Mouse (Mus musculus): ENCODE measurements at regions not wholly inside any gene's neighbourhood (a gene's known extent, or its start where the extent isn't known, plus 50 kb on each side); places are given as distances from the start of the nearest gene placed in this dataset.

DNA sequence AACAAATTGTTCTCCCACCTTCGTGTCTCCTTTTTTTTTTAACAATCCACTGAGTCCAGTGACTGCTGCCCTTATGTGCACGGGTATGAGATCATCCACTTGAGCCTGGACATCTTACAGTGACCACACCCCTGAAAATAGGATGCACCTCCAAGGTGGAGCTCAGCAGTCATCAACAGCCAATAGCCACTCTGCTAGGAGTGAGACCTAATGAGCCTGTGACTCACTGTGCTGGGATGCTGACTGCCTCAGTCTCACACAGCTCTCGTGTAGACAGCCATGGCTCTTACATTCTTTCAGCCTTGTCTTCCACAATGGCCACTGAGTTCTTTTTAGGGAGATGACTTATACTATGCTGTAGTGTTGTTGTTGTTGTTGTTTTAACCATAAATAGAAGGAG lies 133.7 kb upstream of the Zfp462 start:
- Histone ChIP-seq H3K36me3 (ENCODE audit: control insufficient read depth, insufficient read depth) (no peaks in the 10 kb centered on the region), H3K27me3 (ENCODE audit: control insufficient read depth, insufficient read depth, insufficient read length) (no peaks in the 10 kb centered on the region), H3K79me2 (ENCODE audit: control insufficient read depth, insufficient read depth) (no peaks in the 10 kb centered on the region), H3K4me2 (ENCODE audit: low read depth) (no peak overlapping the region), H3K4me3 (no peak overlapping the region), H3ac (ENCODE audit: control insufficient read depth, insufficient read length) (no peak overlapping the region)
- no peak for TF ChIP-seq REST (IDR thresholded peaks at IDR 0.05; ENCODE audit: insufficient read depth, insufficient read length)
- no peak for TF ChIP-seq SRF (IDR thresholded peaks at IDR 0.05; ENCODE audit: control insufficient read depth, insufficient read length, low read depth)
- TF ChIP-seq USF1 (IDR thresholded peaks at IDR 0.05; ENCODE audit: low read depth): no peak
- no peak for TF ChIP-seq POLR2A (IDR thresholded peaks at IDR 0.05; ENCODE audit: insufficient read length, low read depth)
- no peak for TF ChIP-seq TCF3 (IDR thresholded peaks at IDR 0.05; ENCODE audit: insufficient read length, low read depth)
- no peak for TF ChIP-seq MYOD1 (IDR thresholded peaks at IDR 0.05; ENCODE audit: control insufficient read depth in 1 of 3, insufficient read length in 2 of 3, low read depth in 2 of 3)
- TF ChIP-seq CEBPB (IDR thresholded peaks at IDR 0.05; ENCODE audit: insufficient read depth, poor library complexity, severe bottlenecking): no peak
- no peak for TF ChIP-seq MAX (IDR thresholded peaks at IDR 0.05; ENCODE audit: low read depth)

DNA sequence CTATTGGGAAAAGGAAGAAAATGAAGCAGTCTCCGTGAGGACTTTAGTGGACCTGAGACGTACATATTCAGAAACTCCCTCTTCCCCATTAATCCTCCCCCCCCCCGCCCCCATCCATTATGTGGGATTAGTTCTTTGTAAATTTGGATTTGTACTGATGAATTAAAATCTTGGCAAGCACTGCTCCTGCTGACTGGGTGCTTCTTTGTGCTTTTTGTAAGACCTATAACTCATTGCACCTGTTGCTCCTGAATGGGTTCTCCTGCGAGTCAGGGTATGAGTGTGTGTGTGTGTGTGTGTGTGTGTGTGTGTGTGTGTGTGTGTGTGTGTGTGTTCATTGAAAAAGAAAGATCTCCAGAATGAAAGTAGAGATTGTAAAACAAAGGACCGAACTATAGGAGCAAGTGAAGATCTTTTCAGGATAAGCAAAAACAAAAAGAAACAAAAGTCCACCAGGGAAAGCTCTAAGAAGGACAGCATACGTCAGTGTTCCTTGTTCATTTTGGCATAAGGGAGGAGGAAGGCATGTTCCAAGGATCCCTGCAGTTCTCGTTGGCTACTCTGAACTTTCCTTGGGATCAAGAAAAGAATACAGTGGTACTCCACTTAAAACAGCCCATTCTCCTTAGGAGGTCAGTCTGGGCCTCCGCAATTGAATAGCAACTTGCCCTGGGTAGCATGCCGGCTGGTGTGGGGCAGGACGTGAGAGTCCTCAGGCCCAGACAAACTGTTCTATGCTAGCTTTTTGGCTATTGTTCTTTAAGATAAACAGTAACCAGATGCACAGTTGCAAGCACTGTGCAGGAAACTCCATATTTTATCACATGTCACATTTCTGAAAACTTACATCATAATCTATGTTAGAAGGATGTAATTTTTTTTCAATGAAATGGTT lies 131.9 kb upstream of the Zfp462 start:
- Histone ChIP-seq H3K4me3 (no peak overlapping the region), H3K36me3 (ENCODE audit: control insufficient read depth, insufficient read depth) (no peaks in the 10 kb centered on the region), H3K4me2 (ENCODE audit: low read depth) (no peak overlapping the region), H3K79me2 (ENCODE audit: control insufficient read depth, insufficient read depth) (no peaks in the 10 kb centered on the region), H3K27me3 (ENCODE audit: control insufficient read depth, insufficient read depth, insufficient read length) (no peaks in the 10 kb centered on the region), H3ac (ENCODE audit: control insufficient read depth, insufficient read length) (no peak overlapping the region)
- TF ChIP-seq REST (IDR thresholded peaks at IDR 0.05; ENCODE audit: insufficient read depth, insufficient read length) (no peak), TCF12 (IDR thresholded peaks at IDR 0.05; ENCODE audit: insufficient read depth, poor library complexity, severe bottlenecking) (no peak), CEBPB (IDR thresholded peaks at IDR 0.05; ENCODE audit: insufficient read depth, poor library complexity, severe bottlenecking) (no peak), SRF (IDR thresholded peaks at IDR 0.05; ENCODE audit: control insufficient read depth, insufficient read length, low read depth) (no peak), POLR2A (IDR thresholded peaks at IDR 0.05; ENCODE audit: insufficient read length, low read depth) (no peak)

DNA sequence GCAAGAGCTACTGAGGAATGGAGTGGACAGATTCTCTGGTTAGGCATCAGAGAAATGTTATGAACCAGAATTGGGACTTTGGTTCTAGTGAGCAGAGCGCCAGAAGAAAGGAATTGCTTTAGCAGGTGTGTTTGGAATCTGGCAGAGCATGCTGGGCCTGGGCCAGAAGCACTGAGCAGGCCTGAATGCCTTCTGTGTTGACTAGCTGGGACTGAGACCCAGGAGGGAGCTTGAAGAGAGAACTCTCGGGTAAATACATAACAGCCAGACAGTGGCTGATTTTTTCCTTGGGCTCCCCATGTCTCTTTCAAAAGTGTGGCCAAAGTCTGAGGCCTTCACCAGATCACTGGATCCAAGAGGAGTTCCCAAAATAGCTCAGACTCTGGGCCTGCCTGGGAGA lies 107.5 kb upstream of the Zfp462 start:
- no peak for TF ChIP-seq E2F4 (IDR thresholded peaks at IDR 0.05; ENCODE audit: insufficient read depth)
- TF ChIP-seq POLR2A (IDR thresholded peaks at IDR 0.05; ENCODE audit: insufficient read length, low read depth): no peak
- TF ChIP-seq MYOD1 (IDR thresholded peaks at IDR 0.05; ENCODE audit: control insufficient read depth in 1 of 3, insufficient read length in 2 of 3, low read depth in 2 of 3): no peak
- no peak for TF ChIP-seq TCF12 (IDR thresholded peaks at IDR 0.05; ENCODE audit: insufficient read depth, poor library complexity, severe bottlenecking)
- TF ChIP-seq POLR2AphosphoS2 (IDR thresholded peaks at IDR 0.05; ENCODE audit: insufficient read length, low read depth): no peak
- no peak for TF ChIP-seq REST (IDR thresholded peaks at IDR 0.05; ENCODE audit: insufficient read depth, insufficient read length)
- no peak for TF ChIP-seq MYOG (IDR thresholded peaks at IDR 0.05; ENCODE audit: control insufficient read depth in 1 of 3, insufficient read depth in 1 of 3, insufficient read length in 2 of 3, low read depth in 2 of 3)
- no peak for TF ChIP-seq SRF (IDR thresholded peaks at IDR 0.05; ENCODE audit: control insufficient read depth, insufficient read length, low read depth)
- no peak for TF ChIP-seq MAX (IDR thresholded peaks at IDR 0.05; ENCODE audit: low read depth)

DNA sequence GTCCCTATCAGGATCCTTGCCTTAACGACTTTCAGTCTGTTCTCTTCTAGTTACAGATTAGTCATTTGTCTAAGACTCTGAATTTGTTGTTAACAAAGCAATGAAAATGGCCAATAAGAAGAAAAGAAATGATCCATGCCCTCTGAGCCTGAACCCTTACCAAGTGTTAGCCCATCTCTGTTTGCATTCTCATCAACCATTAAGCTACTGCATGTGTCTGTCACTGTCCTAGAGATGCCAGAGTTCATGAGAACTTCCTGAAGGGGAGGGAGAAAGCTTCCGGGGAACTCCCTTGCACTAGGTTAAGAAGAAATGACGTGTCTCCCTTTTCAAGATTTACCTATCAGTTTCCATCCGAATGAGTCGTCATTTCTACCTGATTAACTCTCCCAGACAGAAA lies 106.7 kb upstream of the Zfp462 start:
- Histone ChIP-seq H3K36me3 (ENCODE audit: control insufficient read depth, insufficient read depth) (no peaks in the 10 kb centered on the region), H3K27me3 (ENCODE audit: control insufficient read depth, insufficient read depth, insufficient read length) (no peaks in the 10 kb centered on the region), H3ac (ENCODE audit: control insufficient read depth, insufficient read length) (no peak overlapping the region), H3K79me2 (ENCODE audit: control insufficient read depth, insufficient read depth) (no peaks in the 10 kb centered on the region), H3K4me3 (no peak overlapping the region), H3K4me2 (ENCODE audit: low read depth) (no peak overlapping the region)
- no peak for TF ChIP-seq MAX (IDR thresholded peaks at IDR 0.05; ENCODE audit: low read depth)
- no peak for TF ChIP-seq SRF (IDR thresholded peaks at IDR 0.05; ENCODE audit: control insufficient read depth, insufficient read length, low read depth)
- no peak for TF ChIP-seq MYOD1 (IDR thresholded peaks at IDR 0.05; ENCODE audit: control insufficient read depth in 1 of 3, insufficient read length in 2 of 3, low read depth in 2 of 3)
- no peak for TF ChIP-seq TCF3 (IDR thresholded peaks at IDR 0.05; ENCODE audit: insufficient read length, low read depth)
- no peak for TF ChIP-seq MYOG (IDR thresholded peaks at IDR 0.05; ENCODE audit: control insufficient read depth in 1 of 3, insufficient read depth in 1 of 3, insufficient read length in 2 of 3, low read depth in 2 of 3)
- no peak for TF ChIP-seq E2F4 (IDR thresholded peaks at IDR 0.05; ENCODE audit: insufficient read depth)
- no peak for TF ChIP-seq POLR2AphosphoS2 (IDR thresholded peaks at IDR 0.05; ENCODE audit: insufficient read length, low read depth)
- TF ChIP-seq REST (IDR thresholded peaks at IDR 0.05; ENCODE audit: insufficient read depth, insufficient read length): no peak
- TF ChIP-seq POLR2A (IDR thresholded peaks at IDR 0.05; ENCODE audit: insufficient read length, low read depth): no peak
- no peak for TF ChIP-seq USF1 (IDR thresholded peaks at IDR 0.05; ENCODE audit: low read depth)

More for the DNA sequence above, 107.5 kb upstream of the Zfp462 start:
- no peak overlapping the region for H3K4me3 ChIP-seq
- H3K27me3 ChIP-seq (ENCODE audit: control insufficient read depth, insufficient read depth, insufficient read length): no peaks in the 10 kb centered on the region
- H3ac ChIP-seq (ENCODE audit: control insufficient read depth, insufficient read length): no peak overlapping the region
- H3K36me3 ChIP-seq (ENCODE audit: control insufficient read depth, insufficient read depth): no peaks in the 10 kb centered on the region
- no peaks in the 10 kb centered on the region for H3K79me2 ChIP-seq (ENCODE audit: control insufficient read depth, insufficient read depth)
- H3K4me2 ChIP-seq (ENCODE audit: low read depth): no peak overlapping the region

DNA sequence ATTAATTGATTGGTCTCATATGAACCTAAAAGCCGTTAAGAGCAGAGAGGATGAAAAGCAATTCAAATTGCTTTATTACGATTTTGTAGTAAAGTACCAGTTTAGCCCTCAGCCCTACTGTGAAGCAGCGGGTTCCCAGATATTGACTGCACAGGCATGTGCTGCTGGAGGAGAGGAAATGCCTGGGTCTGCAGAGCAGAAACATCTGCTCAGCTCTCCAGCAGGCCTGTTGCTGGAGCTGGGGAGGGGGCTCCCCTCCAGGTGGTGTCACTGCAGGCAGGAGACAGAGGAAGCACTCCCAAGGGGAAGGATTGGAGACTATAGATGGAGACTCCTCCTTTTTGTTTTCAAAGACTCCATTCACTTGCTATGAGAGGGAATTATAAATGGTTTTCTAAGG lies 106.1 kb upstream of the Zfp462 start:
- H3ac ChIP-seq (ENCODE audit: control insufficient read depth, insufficient read length): no peak overlapping the region
- H3K4me3 ChIP-seq: no peak overlapping the region
- H3K4me2 ChIP-seq (ENCODE audit: low read depth): no peak overlapping the region
- no peaks in the 10 kb centered on the region for H3K79me2 ChIP-seq (ENCODE audit: control insufficient read depth, insufficient read depth)
- no peak for TF ChIP-seq SRF (IDR thresholded peaks at IDR 0.05; ENCODE audit: control insufficient read depth, insufficient read length, low read depth)
- no peak for TF ChIP-seq CEBPB (IDR thresholded peaks at IDR 0.05; ENCODE audit: insufficient read depth, poor library complexity, severe bottlenecking)
- no peak for TF ChIP-seq MAX (IDR thresholded peaks at IDR 0.05; ENCODE audit: low read depth)
- TF ChIP-seq USF1 (IDR thresholded peaks at IDR 0.05; ENCODE audit: low read depth): no peak
- no peak for TF ChIP-seq REST (IDR thresholded peaks at IDR 0.05; ENCODE audit: insufficient read depth, insufficient read length)
- TF ChIP-seq MYOD1 (IDR thresholded peaks at IDR 0.05; ENCODE audit: control insufficient read depth in 1 of 3, insufficient read length in 2 of 3, low read depth in 2 of 3): no peak
- H3K36me3 ChIP-seq (ENCODE audit: control insufficient read depth, insufficient read depth): no peaks in the 10 kb centered on the region
- no peaks in the 10 kb centered on the region for H3K27me3 ChIP-seq (ENCODE audit: control insufficient read depth, insufficient read depth, insufficient read length)

All from myocyte (in vitro differentiated cells).